Mouse (Mus musculus) forebrain, embryonic 10.5 days (tissue): ENCODE measurements at regions not wholly inside any gene's neighbourhood (a gene's known extent, or its start where the extent isn't known, plus 50 kb on each side); places are given as distances from the start of the nearest gene placed in this dataset.

Source experiments
- DNase-seq: peaks from one replicate; pipeline ENCODE4 v3.0.0-alpha.2; 2017; ENCODE audit warnings: low spot score; ENCODE audit errors: extremely low spot score
- H3K27ac ChIP-seq: fragments of 300-500 bp; sonication (generic); 2 replicates; pipeline ENCODE4 v1.5.1; 2016; ENCODE audit warnings: mild to moderate bottlenecking
- H3K27me3 ChIP-seq: fragments of 300-500 bp; sonication (generic); 2 replicates; pipeline ENCODE4 v1.6.1; 2016; ENCODE audit warnings: mild to moderate bottlenecking; ENCODE audit not compliant: poor library complexity, severe bottlenecking
- H3K36me3 ChIP-seq: fragments of 300-500 bp; sonication (generic); replicated peaks from 2 replicates; pipeline ENCODE4 v1.6.1; 2016; ENCODE audit warnings: mild to moderate bottlenecking, moderate library complexity
- H3K4me1 ChIP-seq: fragments of 300-500 bp; sonication (generic); 2 replicates; pipeline ENCODE4 v1.6.1; 2016
- H3K4me3 ChIP-seq: fragments of 300-500 bp; sonication (generic); 2 replicates; pipeline ENCODE4 v1.5.1; 2016; ENCODE audit warnings: mild to moderate bottlenecking, moderate library complexity
- H3K9me3 ChIP-seq: fragments of 300-500 bp; sonication (generic); 2 replicates; pipeline ENCODE4 v1.6.1; 2016; ENCODE audit warnings: mild to moderate bottlenecking, moderate library complexity
- WGBS: fragments of 180-500 bp; shearing (Covaris S2); methylation state at CpG from one replicate; pipeline ENCODE4 v1.1.7; 2016; 5-methylcytosine and 5-hydroxymethylcytosine counted together

- no peak for DNase-seq
- peaks cover 37% of the 10 kb centered on the region for H3K4me1 ChIP-seq
- no peaks in the 10 kb centered on the region for H3K36me3 ChIP-seq
- H3K27ac ChIP-seq, result no peak overlapping the region
- H3K27me3 ChIP-seq, result no peaks in the 10 kb centered on the region
- H3K9me3 ChIP-seq, result no peaks in the 10 kb centered on the region
- H3K4me3 ChIP-seq, result no peak overlapping the region
- 87% methylated on average over 6 of the region's 6 CpGs for WGBS
Observed at GRCm38 (mm10) chr7:129983601-129984120, 392.0 kb downstream of the Wdr11 start.

- no peak for DNase-seq
- no peaks in the 10 kb centered on the region for H3K36me3 ChIP-seq
- 89% methylated on average over 9 of the region's 9 CpGs for whole genome bisulfite sequencing
- no peaks in the 10 kb centered on the region for H3K9me3 ChIP-seq
- no peak overlapping the region for H3K27ac ChIP-seq
- peaks cover 33% of the 10 kb centered on the region for H3K4me1 ChIP-seq
- no peaks in the 10 kb centered on the region for H3K27me3 ChIP-seq
- H3K4me3 ChIP-seq, result no peak overlapping the region
Observed at GRCm38 (mm10) chr7:129984367-129984766, 392.7 kb downstream of the Wdr11 start.

GRCm38 (mm10) chr7:129987119-129987665 lies 395.5 kb downstream of the Wdr11 start:
- 74% methylated on average over 6 of the region's 6 CpGs for WGBS
- H3K27me3 ChIP-seq, result no peaks in the 10 kb centered on the region

GRCm38 (mm10) chr7:129987713-129988112 lies 396.1 kb downstream of the Wdr11 start:
- no peaks in the 10 kb centered on the region for H3K36me3 ChIP-seq
- no peaks in the 10 kb centered on the region for H3K9me3 ChIP-seq
- 79% methylated on average over 4 of the region's 4 CpGs for WGBS
- H3K27ac ChIP-seq, result no peak overlapping the region
- no peak overlapping the region for H3K4me3 ChIP-seq
- H3K4me1 ChIP-seq, result peaks cover 31% of the 10 kb centered on the region
- no peak for DNase-seq
- H3K27me3 ChIP-seq, result no peaks in the 10 kb centered on the region

More at GRCm38 (mm10) chr7:129987119-129987665, 395.5 kb downstream of the Wdr11 start:
- DNase-seq, result no peak
- H3K9me3 ChIP-seq, result no peaks in the 10 kb centered on the region
- no peak overlapping the region for H3K4me3 ChIP-seq
- peaks cover 37% of the 10 kb centered on the region for H3K4me1 ChIP-seq
- H3K36me3 ChIP-seq, result no peaks in the 10 kb centered on the region
- H3K27ac ChIP-seq, result no peak overlapping the region

GRCm38 (mm10) chr7:129993446-129994223 lies 402.0 kb downstream of the Wdr11 start:
- Histone ChIP-seq H3K27ac (no peak overlapping the region), H3K9me3 (no peaks in the 10 kb centered on the region), H3K36me3 (no peaks in the 10 kb centered on the region), H3K4me3 (no peak overlapping the region), H3K27me3 (no peaks in the 10 kb centered on the region), H3K4me1 (peaks cover 5% of the 10 kb centered on the region; the same call in 1 of the 2 replicates)
- 87% methylated on average over 14 of the region's 14 CpGs for WGBS
- no peak for DNase-seq

- Histone ChIP-seq H3K27me3 (peaks cover 2% of the 10 kb centered on the region; the same call in 1 of the 2 replicates), H3K36me3 (no peaks in the 10 kb centered on the region), H3K4me3 (no peak overlapping the region), H3K4me1 (peaks cover 5% of the 10 kb centered on the region; the same call in 1 of the 2 replicates), H3K27ac (no peak overlapping the region), H3K9me3 (no peaks in the 10 kb centered on the region)
- DNase-seq, result no peak
- WGBS, result 86% methylated on average over 7 of the region's 7 CpGs
Observed at GRCm38 (mm10) chr7:129995529-129995928, 403.9 kb downstream of the Wdr11 start.

GRCm38 (mm10) chr7:130001064-130001463 lies 409.4 kb downstream of the Wdr11 start:
- Histone ChIP-seq H3K27ac (no peak overlapping the region), H3K27me3 (peaks cover 10% of the 10 kb centered on the region; the same call in 1 of the 2 replicates), H3K4me3 (no peak overlapping the region), H3K4me1 (peaks cover 44% of the 10 kb centered on the region), H3K36me3 (no peaks in the 10 kb centered on the region), H3K9me3 (no peaks in the 10 kb centered on the region)
- no peak for DNase-seq
- WGBS, result 71% methylated on average over 10 of the region's 10 CpGs

- H3K27ac ChIP-seq, result no peak overlapping the region
- peaks cover 13% of the 10 kb centered on the region for H3K27me3 ChIP-seq
- peaks cover 44% of the 10 kb centered on the region for H3K4me1 ChIP-seq
- no peaks in the 10 kb centered on the region for H3K9me3 ChIP-seq
- WGBS, result 80% methylated on average over 12 of the region's 12 CpGs
- H3K4me3 ChIP-seq, result no peak overlapping the region
- DNase-seq, result no peak
- no peaks in the 10 kb centered on the region for H3K36me3 ChIP-seq
Observed at GRCm38 (mm10) chr7:130002002-130002401, 410.3 kb downstream of the Wdr11 start.

GRCm38 (mm10) chr7:130005406-130005805 lies 413.7 kb downstream of the Wdr11 start:
- Histone ChIP-seq H3K4me1 (peaks cover 57% of the 10 kb centered on the region), H3K36me3 (no peaks in the 10 kb centered on the region), H3K27ac (no peak overlapping the region), H3K27me3 (peaks cover 18% of the 10 kb centered on the region), H3K9me3 (no peaks in the 10 kb centered on the region), H3K4me3 (no peak overlapping the region)
- no peak for DNase-seq
- 54% methylated on average over 10 of the region's 10 CpGs for WGBS

GRCm38 (mm10) chr7:130007993-130008583 lies 416.4 kb downstream of the Wdr11 start:
- 31% methylated on average over 6 of the region's 6 CpGs for WGBS
- DNase-seq, result no peak
- H3K27ac ChIP-seq, result no peak overlapping the region
- no peaks in the 10 kb centered on the region for H3K36me3 ChIP-seq
- H3K27me3 ChIP-seq, result peaks cover 15% of the 10 kb centered on the region
- H3K9me3 ChIP-seq, result no peaks in the 10 kb centered on the region
- H3K4me3 ChIP-seq, result no peak overlapping the region
- H3K4me1 ChIP-seq, result peaks cover 48% of the 10 kb centered on the region

- DNase-seq, result no peak
- H3K36me3 ChIP-seq, result no peaks in the 10 kb centered on the region
- H3K27me3 ChIP-seq, result peaks cover 15% of the 10 kb centered on the region
- peaks cover 41% of the 10 kb centered on the region for H3K4me1 ChIP-seq
- H3K9me3 ChIP-seq, result no peaks in the 10 kb centered on the region
- 55% methylated on average over 12 of the region's 12 CpGs for WGBS
- no peak overlapping the region for H3K27ac ChIP-seq
- no peak overlapping the region for H3K4me3 ChIP-seq
Observed at GRCm38 (mm10) chr7:130008591-130009418, 417.1 kb downstream of the Wdr11 start.

- 87% methylated on average over 8 of the region's 8 CpGs for WGBS
- DNase-seq, result no peak
- Histone ChIP-seq H3K4me1 (peaks cover 37% of the 10 kb centered on the region), H3K9me3 (no peaks in the 10 kb centered on the region), H3K27me3 (peaks cover 7% of the 10 kb centered on the region; the same call in 1 of the 2 replicates), H3K27ac (no peak overlapping the region), H3K4me3 (no peak overlapping the region), H3K36me3 (no peaks in the 10 kb centered on the region)
Observed at GRCm38 (mm10) chr7:130012067-130012466, 420.4 kb downstream of the Wdr11 start.
